Mouse (Mus musculus): ENCODE measurements around the gene Psd4.

The Psd4 gene

GRCm38 (mm10) chr2:24386158-24386963 lies 19.0 kb downstream of the Psd4 start:
- no peak for DNase-seq (ENCODE audit: low read depth, low spot score)

- DNase-seq (ENCODE audit: low read depth, low spot score) = no peak
Observed at GRCm38 (mm10) chr2:24386964-24387320, 19.6 kb downstream of the Psd4 start.

- DNase-seq (ENCODE audit: low read depth, low spot score) = no peak
Observed at GRCm38 (mm10) chr2:24387361-24388283, 20.2 kb downstream of the Psd4 start.

GRCm38 (mm10) chr2:24393251-24393650 lies 25.9 kb downstream of the Psd4 start:
- no peak for DNase-seq (ENCODE audit: low read depth, low spot score)

- DNase-seq (ENCODE audit: low read depth, low spot score) = no peak
Observed at GRCm38 (mm10) chr2:24397115-24397514, 29.7 kb downstream of the Psd4 start.

- no peak for DNase-seq (ENCODE audit: low read depth, low spot score)
Observed at GRCm38 (mm10) chr2:24400711-24401110, 33.3 kb downstream of the Psd4 start.

GRCm38 (mm10) chr2:24405345-24406012 lies 38.1 kb downstream of the Psd4 start:
- DNase-seq (ENCODE audit: low read depth, low spot score) = no peak

- no peak for DNase-seq (ENCODE audit: low read depth, low spot score)
Observed at GRCm38 (mm10) chr2:24407701-24408485, 40.5 kb downstream of the Psd4 start.

- peak; percentile 20 for DNase-seq (ENCODE audit: low read depth, low spot score)
Observed at GRCm38 (mm10) chr2:24409166-24409565, 41.8 kb downstream of the Psd4 start.

GRCm38 (mm10) chr2:24413172-24413571 lies 45.8 kb downstream of the Psd4 start:
- no peak for DNase-seq (ENCODE audit: low read depth, low spot score)

GRCm38 (mm10) chr2:24413677-24414076 lies 46.3 kb downstream of the Psd4 start:
- no peak for DNase-seq (ENCODE audit: low read depth, low spot score)

GRCm38 (mm10) chr2:24416668-24417067 lies 49.3 kb downstream of the Psd4 start:
- DNase-seq (ENCODE audit: low read depth, low spot score) = no peak

GRCm38 (mm10) chr2:24417106-24417505 lies 49.7 kb downstream of the Psd4 start:
- DNase-seq (ENCODE audit: low read depth, low spot score) = no peak

- DNase-seq (ENCODE audit: low read depth, low spot score) = no peak
Observed at GRCm38 (mm10) chr2:24417564-24417963, 50.2 kb downstream of the Psd4 start.

- DNase-seq (ENCODE audit: low read depth, low spot score) = no peak
Observed at GRCm38 (mm10) chr2:24421211-24421863, 54.0 kb downstream of the Psd4 start.

- DNase-seq (ENCODE audit: low read depth, low spot score) = no peak
Observed at GRCm38 (mm10) chr2:24422815-24423214, 55.4 kb downstream of the Psd4 start.

- no peak for DNase-seq (ENCODE audit: low read depth, low spot score)
Observed at GRCm38 (mm10) chr2:24425630-24426029, 58.2 kb downstream of the Psd4 start.

- DNase-seq (ENCODE audit: low read depth, low spot score) = no peak
Observed at GRCm38 (mm10) chr2:24427866-24428675, 60.7 kb downstream of the Psd4 start.

- no peak for DNase-seq (ENCODE audit: low read depth, low spot score)
Observed at GRCm38 (mm10) chr2:24429806-24430205, 62.4 kb downstream of the Psd4 start.

GRCm38 (mm10) chr2:24434670-24435069 lies 67.3 kb downstream of the Psd4 start:
- DNase-seq (ENCODE audit: low read depth, low spot score) = no peak

Measured in c-Kit-negative CD71-positive TER-119-positive erythroid progenitor cells, embryonic 14.5 days (primary cell).